ENCODE assay signal across 13 mouse cellular contexts in the genomic region with DNA sequence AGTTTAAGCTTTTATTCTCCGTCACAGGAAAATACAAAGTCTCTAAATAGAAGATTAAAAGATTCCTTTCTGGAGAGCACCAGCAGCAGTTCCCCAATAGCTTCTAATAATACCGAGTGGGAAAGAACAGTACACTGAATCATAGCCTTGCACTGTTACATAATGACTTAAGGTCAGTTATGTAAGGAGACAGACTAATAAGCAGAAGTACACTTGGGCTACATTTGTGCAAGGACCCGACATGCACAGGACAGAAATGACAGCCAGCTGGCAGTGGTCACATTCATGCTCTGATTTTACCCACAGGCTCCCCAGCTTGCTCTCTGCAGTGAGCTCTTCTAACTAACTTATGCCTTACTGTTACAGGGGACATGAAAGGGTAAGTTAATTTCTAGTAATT.
DNase-seq lines count a peak whose midpoint lies in the region.
"Had no signal": no experiment of that assay in that cellular context is flagged by ENCODE, and none has a peak within 500 bp of the region (broad histone marks: within the 10 kb centered on the region; RNA-seq: fewer than 3 reads in every experiment).

No protein-coding gene starts in this region.

- no peak overlapping the region for H3K4me3 ChIP-seq in heart, embryonic 10.5 days
- H3K4me3 ChIP-seq in forebrain, embryonic 10.5 days = no peak overlapping the region
- H3K4me3 ChIP-seq: erythroblast, embryonic 14.5 days; limb, embryonic 13.5 days had no signal

- DNase-seq in heart, adult 18-20 months = peak; percentile 42 to 66
- DNase-seq in heart, embryonic 10.5 days (ENCODE audit: low spot score) = no peak
- peak; percentile 7 for DNase-seq in lung, postnatal 36 days
- DNase-seq in lung, postnatal 14 days = no peak
- DNase-seq in heart, postnatal 10 days = peak; percentile 1 to 10
- DNase-seq in telencephalon, adult 2 months (ENCODE audit: low read depth, low spot score) = peak; percentile 70
- DNase-seq in thymus, postnatal 0 days (ENCODE audit: low spot score) = no peak
- DNase-seq in forebrain, embryonic 10.5 days (ENCODE audit: extremely low spot score, low spot score) = no peak
- DNase-seq: lung, adult 18-20 months; retina, postnatal 1 day; thymus, postnatal 36 days had no signal

- H3K27me3 ChIP-seq in heart, embryonic 10.5 days (ENCODE audit: insufficient read depth, poor library complexity, severe bottlenecking) = no peaks in the 10 kb centered on the region
- no peaks in the 10 kb centered on the region for H3K27me3 ChIP-seq in forebrain, embryonic 10.5 days (ENCODE audit: poor library complexity, severe bottlenecking)
- H3K27me3 ChIP-seq: limb, embryonic 13.5 days had no signal

- no peaks in the 10 kb centered on the region for H3K9me3 ChIP-seq in heart, embryonic 10.5 days
- H3K9me3 ChIP-seq in forebrain, embryonic 10.5 days = no peaks in the 10 kb centered on the region

- no peaks in the 10 kb centered on the region for H3K4me1 ChIP-seq in heart, embryonic 10.5 days
- H3K4me1 ChIP-seq in forebrain, embryonic 10.5 days = no peaks in the 10 kb centered on the region
- H3K4me1 ChIP-seq: limb, embryonic 13.5 days had no signal

- WGBS in heart, embryonic 10.5 days = 74% methylated on average over 3 of the region's 3 CpGs
- 76% methylated on average over 3 of the region's 3 CpGs for WGBS in forebrain, embryonic 10.5 days

- no peak overlapping the region for H3K27ac ChIP-seq in heart, embryonic 10.5 days
- no peak overlapping the region for H3K27ac ChIP-seq in forebrain, embryonic 10.5 days
- H3K27ac ChIP-seq: limb, embryonic 13.5 days had no signal

- intact Hi-C loops in heart, postnatal 10 days (cut with DNase I) = no loop called here

- no peaks in the 10 kb centered on the region for H3K36me3 ChIP-seq in heart, embryonic 10.5 days
- H3K36me3 ChIP-seq in forebrain, embryonic 10.5 days (replicated peaks) = no peaks in the 10 kb centered on the region
- H3K36me3 ChIP-seq: limb, embryonic 13.5 days had no signal

Comparison
In these comparisons a context has a peak if more than half of its experiments do, and no peak if none do; other contexts are left out.
1. DNase-seq: peak in heart, adult 18-20 months (2 of 2), lung, postnatal 36 days (single experiment), heart, postnatal 10 days (2 of 2) and telencephalon, adult 2 months (single experiment); none in heart, embryonic 10.5 days (single experiment), lung, postnatal 14 days (single experiment), thymus, postnatal 0 days (single experiment) and forebrain, embryonic 10.5 days (single experiment).